Mouse (Mus musculus) heart, adult 18-20 months (tissue): ENCODE measurements around the gene Gramd1b. TPM values are rescaled to one million over a fixed set of nuclear protein-coding genes. Genes with fewer than 3 reads are reported as not detected.

Experiments
- DNase-seq, 2 experiments: peaks; one replicate each; pipeline ENCODE4 v3.0.0; 2021 to 2022; ENCODE audit warnings: mixed read lengths in 1 of 2
- total RNA-seq, 2 experiments: library from RNA; stranded (reverse); gene quantifications; 2 replicates each; pipeline ENCODE4 v1.2.3; 2021

Gene Gramd1b
- total RNA-seq, 2 experiments from 2014 or later = 14.7 to 16.7 TPM

- no peak for DNase-seq
These were observed 263.0 kb downstream of the Gramd1b start for GRCm38 (mm10) chr9:40268040-40268747.

- DNase-seq = no peak
These were observed 267.3 kb downstream of the Gramd1b start for GRCm38 (mm10) chr9:40263874-40264273.

DNA sequence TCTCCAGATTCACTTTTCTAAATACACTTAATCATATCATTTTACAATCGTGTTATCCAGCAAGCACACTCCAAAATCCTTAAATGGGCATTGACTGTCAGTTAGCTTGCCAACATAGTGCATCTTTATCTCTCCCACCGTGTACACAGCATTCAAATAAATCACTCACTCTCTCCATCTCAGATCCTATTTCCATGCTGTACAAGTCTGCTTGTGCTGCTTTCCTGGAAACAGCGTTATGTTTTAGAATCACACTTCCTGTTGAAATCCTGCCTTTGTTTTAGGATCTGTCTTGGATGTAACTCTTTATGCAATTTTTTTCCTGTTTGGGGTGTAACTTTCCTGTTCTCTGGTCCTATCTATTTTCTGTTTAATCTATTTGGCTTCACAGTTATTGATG is 278.7 kb downstream of the Gramd1b start:
- no peak for DNase-seq

DNA sequence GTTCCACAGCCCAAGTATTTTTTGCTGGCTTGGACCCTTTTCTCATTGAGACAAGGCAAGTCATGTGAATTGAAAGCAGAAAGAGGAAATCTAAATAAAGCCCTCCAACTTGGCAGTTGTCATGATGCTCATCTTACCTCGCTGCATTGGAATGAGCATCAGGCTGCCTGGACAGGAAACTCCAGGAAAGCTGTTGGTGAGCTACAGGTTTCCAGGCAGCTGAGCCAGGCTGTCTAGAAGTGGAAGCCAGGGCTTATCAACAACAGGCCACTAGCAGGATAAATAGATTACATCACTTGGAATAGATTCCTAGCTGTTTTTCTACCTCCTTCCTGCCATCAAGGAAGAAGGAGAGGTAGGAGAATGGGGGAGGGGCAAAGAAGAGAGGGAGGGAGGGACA is 282.1 kb downstream of the Gramd1b start:
- DNase-seq = peak in 1 of 2 experiments; percentile 22

GRCm38 (mm10) chr9:40246702-40247101 is 284.5 kb downstream of the Gramd1b start:
- DNase-seq = no peak

GRCm38 (mm10) chr9:40245974-40246665 is 285.1 kb downstream of the Gramd1b start:
- DNase-seq = no peak

- DNase-seq = peak in 1 of 2 experiments; percentile 6
These were observed 285.7 kb downstream of the Gramd1b start for GRCm38 (mm10) chr9:40245466-40245865.

Other genes starting within 250 kb of the Gramd1b start
- not detected for gene Gm21915, start 139.2 kb upstream of the Gramd1b start, total RNA-seq
- gene Clmp, start 154.6 kb upstream of the Gramd1b start, total RNA-seq = 1 to 10 TPM; 4.8 to 5.3 TPM